Mouse (Mus musculus): ENCODE measurements around the gene Pkp4. TPM values are rescaled to one million over a fixed set of nuclear protein-coding genes. Genes with fewer than 3 reads are reported as not detected.

The Pkp4 gene
- total RNA-seq, 1 experiment: 54.3 TPM

DNA sequence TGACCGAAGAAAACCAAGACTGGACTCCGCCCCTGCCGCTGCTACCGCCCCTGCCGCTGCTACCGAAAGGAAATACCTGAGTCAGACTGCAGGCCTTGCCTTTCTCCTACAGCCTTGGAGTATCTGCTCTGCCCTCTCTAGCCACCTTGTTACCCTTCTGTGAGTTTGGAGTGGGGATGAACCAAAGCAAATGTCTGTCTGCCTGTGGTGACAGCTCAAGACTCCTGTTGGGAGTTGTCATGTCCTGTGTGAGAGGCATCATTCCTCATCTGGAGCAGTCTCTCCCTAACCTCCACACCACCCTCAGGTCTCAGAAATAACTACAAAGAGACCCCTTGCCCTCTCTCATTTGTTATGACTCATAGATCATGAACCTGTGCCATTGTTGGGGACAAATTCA, 122.3 kb downstream of the Pkp4 start:
- TF ChIP-seq CHD2 (IDR thresholded peaks at IDR 0.05; ENCODE audit: low read depth, low read length) (no peak), MAFK (IDR thresholded peaks at IDR 0.05; ENCODE audit: insufficient read depth, low read depth, low read length) (no peak), ZC3H11A (IDR thresholded peaks at IDR 0.05; ENCODE audit: borderline replicate concordance, low read depth, low read length) (no peak), HCFC1 (IDR thresholded peaks at IDR 0.05; ENCODE audit: borderline replicate concordance, insufficient read depth, low read length) (no peak), ZNF384 (IDR thresholded peaks at IDR 0.05; ENCODE audit: low read depth, low read length) (no peak)
- in situ Hi-C loops (cut with MboI; ENCODE audit: low sequenced_read_pairs in 2 of 2, unreplicated experiment in 2 of 2): no loop called here
- H3K4me3 ChIP-seq (ENCODE audit: insufficient read depth in 1 of 2, low read depth in 1 of 2, low read length in 2 of 2, poor library complexity in 1 of 2, severe bottlenecking in 1 of 2): no peak overlapping the region

DNA sequence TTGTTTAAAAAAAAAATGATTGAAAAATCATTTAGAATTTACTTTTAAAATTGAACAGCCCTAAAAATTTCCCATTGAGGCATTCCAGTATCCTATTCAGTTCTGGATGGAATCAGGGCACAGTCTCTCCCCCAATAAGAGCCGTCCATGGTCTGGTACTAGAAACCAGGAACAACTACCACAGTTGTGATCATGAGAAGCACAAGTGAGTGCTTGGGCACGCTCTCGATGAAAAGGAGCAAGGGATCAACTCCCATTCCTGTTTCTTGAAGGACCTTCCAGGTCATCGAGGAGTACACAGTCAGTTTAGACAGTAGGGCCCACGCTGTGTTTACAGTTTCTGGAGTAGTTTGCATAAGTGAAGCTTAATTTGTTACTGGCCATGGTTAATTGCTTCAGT, 123.6 kb downstream of the Pkp4 start:
- in situ Hi-C loops (cut with MboI; ENCODE audit: low sequenced_read_pairs in 2 of 2, unreplicated experiment in 2 of 2): no loop called here
- Histone ChIP-seq H3K9me3 (ENCODE audit: control insufficient read depth, insufficient read depth, low read depth, low read length) (no peaks in the 10 kb centered on the region), H3K36me3 (ENCODE audit: control insufficient read depth, insufficient read depth, low read length, poor library complexity, severe bottlenecking) (peaks cover 3% of the 10 kb centered on the region; the same call in 1 of the 2 replicates), H3K4me3 (ENCODE audit: insufficient read depth in 1 of 2, low read depth in 1 of 2, low read length in 2 of 2, poor library complexity in 1 of 2, severe bottlenecking in 1 of 2) (no peak overlapping the region), H3K9ac (ENCODE audit: insufficient read depth, low read depth, low read length, poor library complexity, severe bottlenecking) (no peak overlapping the region), H3K27ac (ENCODE audit: insufficient read depth, low read depth, low read length, poor library complexity, severe bottlenecking) (no peak overlapping the region), H3K4me1 (ENCODE audit: control insufficient read depth in 2 of 2, insufficient read depth in 2 of 2, low read length in 2 of 2, poor library complexity in 1 of 2) (peaks cover 2 to 3% of the 10 kb centered on the region in 2 experiments; a peak in 2 of 4 replicates)
- TF ChIP-seq CHD2 (IDR thresholded peaks at IDR 0.05; ENCODE audit: low read depth, low read length) (no peak), ZC3H11A (IDR thresholded peaks at IDR 0.05; ENCODE audit: borderline replicate concordance, low read depth, low read length) (no peak), MAFK (IDR thresholded peaks at IDR 0.05; ENCODE audit: insufficient read depth, low read depth, low read length) (no peak), HCFC1 (IDR thresholded peaks at IDR 0.05; ENCODE audit: borderline replicate concordance, insufficient read depth, low read length) (no peak), ZNF384 (IDR thresholded peaks at IDR 0.05; ENCODE audit: low read depth, low read length) (no peak)
- no peak for DNase-seq (ENCODE audit: low read depth, low spot score)

More for the DNA sequence above, 122.3 kb downstream of the Pkp4 start:
- H3K36me3 ChIP-seq (ENCODE audit: control insufficient read depth, insufficient read depth, low read length, poor library complexity, severe bottlenecking): peaks cover 3% of the 10 kb centered on the region; the same call in 1 of the 2 replicates
- no peak overlapping the region for H3K9ac ChIP-seq (ENCODE audit: insufficient read depth, low read depth, low read length, poor library complexity, severe bottlenecking)
- peaks cover 2 to 3% of the 10 kb centered on the region in 2 experiments; a peak in 2 of 4 replicates for H3K4me1 ChIP-seq (ENCODE audit: control insufficient read depth in 2 of 2, insufficient read depth in 2 of 2, low read length in 2 of 2, poor library complexity in 1 of 2)
- no peak overlapping the region for H3K27ac ChIP-seq (ENCODE audit: insufficient read depth, low read depth, low read length, poor library complexity, severe bottlenecking)
- no peaks in the 10 kb centered on the region for H3K9me3 ChIP-seq (ENCODE audit: control insufficient read depth, insufficient read depth, low read depth, low read length)
- DNase-seq (ENCODE audit: low read depth, low spot score): no peak

DNA sequence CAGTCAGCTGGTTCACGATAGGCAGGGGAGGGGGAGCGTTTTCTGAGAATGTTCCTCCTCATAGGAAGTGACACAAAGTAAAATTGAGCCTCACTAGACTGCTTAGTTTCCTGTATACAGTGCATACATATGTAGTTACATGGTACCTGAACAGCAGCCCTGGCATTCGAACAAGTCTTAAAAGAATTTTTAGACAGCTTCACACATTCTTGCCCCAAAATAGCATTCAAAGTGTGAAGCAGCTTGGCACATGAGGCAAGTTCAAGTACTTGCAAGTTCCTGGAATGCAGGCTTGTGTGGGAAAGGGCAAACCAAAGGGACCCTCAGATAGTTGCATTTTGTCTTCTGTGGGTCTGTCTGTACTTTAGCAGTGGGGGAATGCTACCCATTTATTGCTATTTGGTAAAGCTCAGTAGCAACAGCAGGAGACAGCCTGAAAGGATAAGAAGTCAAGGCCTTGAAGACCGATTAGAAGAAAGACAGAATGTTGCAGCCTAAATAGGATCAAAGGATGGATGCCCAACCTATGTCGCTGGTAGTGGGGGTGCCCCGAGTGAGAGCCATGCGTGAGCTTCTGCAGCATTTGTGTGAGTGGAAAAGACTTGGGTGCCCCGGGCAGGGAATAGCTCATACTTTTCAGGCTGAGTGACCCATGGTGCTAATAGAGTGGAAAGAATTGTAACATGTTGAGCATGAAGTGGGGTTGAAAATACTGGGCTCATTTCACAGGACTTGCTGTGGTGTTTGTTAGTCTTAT, 124.3 kb downstream of the Pkp4 start:
- Histone ChIP-seq H3K9me3 (ENCODE audit: control insufficient read depth, insufficient read depth, low read depth, low read length) (no peaks in the 10 kb centered on the region), H3K27ac (ENCODE audit: insufficient read depth, low read depth, low read length, poor library complexity, severe bottlenecking) (no peak overlapping the region)

DNA sequence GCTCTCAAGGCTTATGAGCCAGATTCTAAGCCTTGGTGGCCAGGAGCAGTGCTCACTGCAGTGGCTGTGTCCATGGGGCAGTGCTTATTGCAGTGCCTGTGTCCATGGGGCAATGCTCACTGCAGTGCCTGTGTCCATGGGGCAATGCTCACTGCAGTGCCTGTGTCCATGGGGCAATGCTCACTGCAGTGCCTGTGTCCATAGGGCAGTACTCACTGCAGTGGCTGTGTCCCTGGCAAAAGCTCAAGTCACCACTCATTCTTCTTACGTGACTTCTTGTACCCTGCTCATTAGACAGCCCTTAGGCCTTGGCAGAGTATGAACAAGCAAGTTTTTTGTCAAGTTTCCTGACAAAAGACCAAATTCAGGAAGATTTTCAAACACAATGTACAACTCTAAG, 124.9 kb downstream of the Pkp4 start:
- no peak for TF ChIP-seq HCFC1 (IDR thresholded peaks at IDR 0.05; ENCODE audit: borderline replicate concordance, insufficient read depth, low read length)
- TF ChIP-seq ZC3H11A (IDR thresholded peaks at IDR 0.05; ENCODE audit: borderline replicate concordance, low read depth, low read length): no peak
- Histone ChIP-seq H3K4me3 (ENCODE audit: insufficient read depth in 1 of 2, low read depth in 1 of 2, low read length in 2 of 2, poor library complexity in 1 of 2, severe bottlenecking in 1 of 2) (no peak overlapping the region), H3K9me3 (ENCODE audit: control insufficient read depth, insufficient read depth, low read depth, low read length) (no peaks in the 10 kb centered on the region), H3K4me1 (ENCODE audit: control insufficient read depth in 2 of 2, insufficient read depth in 2 of 2, low read length in 2 of 2, poor library complexity in 1 of 2) (peaks cover 2 to 3% of the 10 kb centered on the region in 2 experiments; a peak in 2 of 4 replicates), H3K36me3 (ENCODE audit: control insufficient read depth, insufficient read depth, low read length, poor library complexity, severe bottlenecking) (peaks cover 3% of the 10 kb centered on the region; the same call in 1 of the 2 replicates), H3K27ac (ENCODE audit: insufficient read depth, low read depth, low read length, poor library complexity, severe bottlenecking) (no peak overlapping the region), H3K9ac (ENCODE audit: insufficient read depth, low read depth, low read length, poor library complexity, severe bottlenecking) (no peak overlapping the region)
- in situ Hi-C loops (cut with MboI; ENCODE audit: low sequenced_read_pairs in 2 of 2, unreplicated experiment in 2 of 2): no loop called here
- DNase-seq (ENCODE audit: low read depth, low spot score): no peak

More for the DNA sequence above, 124.3 kb downstream of the Pkp4 start:
- in situ Hi-C loops (cut with MboI; ENCODE audit: low sequenced_read_pairs in 2 of 2, unreplicated experiment in 2 of 2): no loop called here
- Histone ChIP-seq H3K4me1 (ENCODE audit: control insufficient read depth in 2 of 2, insufficient read depth in 2 of 2, low read length in 2 of 2, poor library complexity in 1 of 2) (peaks cover 2 to 3% of the 10 kb centered on the region in 2 experiments; a peak in 2 of 4 replicates), H3K36me3 (ENCODE audit: control insufficient read depth, insufficient read depth, low read length, poor library complexity, severe bottlenecking) (peaks cover 3% of the 10 kb centered on the region; the same call in 1 of the 2 replicates), H3K4me3 (ENCODE audit: insufficient read depth in 1 of 2, low read depth in 1 of 2, low read length in 2 of 2, poor library complexity in 1 of 2, severe bottlenecking in 1 of 2) (no peak overlapping the region), H3K9ac (ENCODE audit: insufficient read depth, low read depth, low read length, poor library complexity, severe bottlenecking) (no peak overlapping the region)
- no peak for DNase-seq (ENCODE audit: low read depth, low spot score)
- TF ChIP-seq HCFC1 (IDR thresholded peaks at IDR 0.05; ENCODE audit: borderline replicate concordance, insufficient read depth, low read length) (no peak), ZNF384 (IDR thresholded peaks at IDR 0.05; ENCODE audit: low read depth, low read length) (no peak), CHD2 (IDR thresholded peaks at IDR 0.05; ENCODE audit: low read depth, low read length) (no peak), ZC3H11A (IDR thresholded peaks at IDR 0.05; ENCODE audit: borderline replicate concordance, low read depth, low read length) (no peak), MAFK (IDR thresholded peaks at IDR 0.05; ENCODE audit: insufficient read depth, low read depth, low read length) (no peak)

Data from ES-E14 (cell line).